Mouse (Mus musculus) adrenal gland, postnatal 10 days (tissue): ENCODE results near the gene Rangrf. TPM values are rescaled to one million over a fixed set of nuclear protein-coding genes. Genes with fewer than 3 reads are reported as not detected.
"Not testable (repeated sequence)": the region's sequence is repeated elsewhere in the genome, so short reads cannot be mapped to it uniquely, and the experiment has no call there.

Source experiments
- DNase-seq: peaks from one replicate; pipeline ENCODE4 v3.0.0; 2021; ENCODE audit warnings: mixed read lengths
- microRNA-seq: library from miRNA; unstranded; fragments of <30 nt; microRNA quantifications from one replicate; pipeline ENCODE4 v1.2.0, GENCODE M21; 2021
- total RNA-seq, 2 experiments: library from RNA; stranded (reverse); gene quantifications; 2 replicates each; pipeline ENCODE4 v1.2.3; 2021

Rangrf gene
- total RNA-seq, 2 experiments from 2014 or later: 20.4 to 24.7 TPM

DNA sequence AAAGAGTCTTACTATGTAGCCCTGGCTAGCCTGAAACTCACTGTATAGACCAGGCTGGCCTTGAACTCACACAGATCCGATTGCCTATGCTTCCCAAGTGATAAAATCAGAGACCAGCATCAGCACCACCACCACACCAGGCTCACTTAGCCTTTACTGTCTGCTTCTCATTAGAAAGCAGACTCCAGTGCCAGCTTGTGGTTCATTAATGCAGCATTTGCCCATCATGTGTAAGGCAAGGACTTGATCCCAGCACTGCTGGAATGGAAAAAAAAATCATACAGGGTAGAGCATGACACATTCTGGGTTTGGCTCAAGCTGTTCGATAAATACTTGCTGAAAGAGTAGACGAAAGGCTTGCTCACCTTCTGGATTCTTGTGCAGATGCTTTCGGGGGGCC, 29.0 kb downstream of the Rangrf start:
- DNase-seq: no peak

DNA sequence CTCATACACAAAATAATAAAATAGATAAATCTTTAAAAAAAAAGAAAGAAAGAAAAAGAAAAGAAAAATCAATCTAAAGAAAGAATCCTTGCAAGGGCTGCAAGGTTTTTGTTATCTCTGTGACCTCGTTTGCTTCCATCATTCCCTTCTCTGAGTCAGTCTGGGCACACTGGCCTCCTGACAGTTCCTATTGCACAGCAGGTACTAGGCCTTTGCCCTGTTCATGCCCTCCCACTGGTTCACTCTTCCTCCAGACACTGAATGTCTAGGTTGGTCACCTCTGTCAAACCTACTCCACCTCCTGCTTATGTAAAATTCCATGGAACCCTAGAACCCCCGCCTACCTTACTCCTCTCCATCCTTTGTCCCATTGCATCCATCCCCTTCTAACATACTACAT, 29.7 kb downstream of the Rangrf start:
- DNase-seq: no peak

DNA sequence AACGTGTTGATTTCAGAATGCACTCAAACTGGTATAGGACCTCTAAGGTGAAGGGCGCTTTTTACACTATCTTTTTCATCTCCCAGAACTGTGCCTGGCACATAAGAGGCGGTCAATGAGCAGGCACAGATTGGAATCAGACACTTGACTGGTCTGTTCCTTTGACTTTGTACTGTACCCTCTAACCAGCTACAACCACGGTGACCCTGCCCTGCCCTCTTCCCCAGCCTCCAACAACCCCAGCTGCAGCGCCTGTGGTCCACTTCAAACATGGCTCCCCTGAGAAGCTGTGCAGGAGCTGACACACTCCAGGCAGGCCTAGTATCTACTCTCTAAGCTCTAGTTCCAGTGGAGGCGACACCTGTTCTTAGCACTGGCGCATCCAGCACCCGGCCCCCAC, 32.3 kb downstream of the Rangrf start:
- no peak for DNase-seq

DNA sequence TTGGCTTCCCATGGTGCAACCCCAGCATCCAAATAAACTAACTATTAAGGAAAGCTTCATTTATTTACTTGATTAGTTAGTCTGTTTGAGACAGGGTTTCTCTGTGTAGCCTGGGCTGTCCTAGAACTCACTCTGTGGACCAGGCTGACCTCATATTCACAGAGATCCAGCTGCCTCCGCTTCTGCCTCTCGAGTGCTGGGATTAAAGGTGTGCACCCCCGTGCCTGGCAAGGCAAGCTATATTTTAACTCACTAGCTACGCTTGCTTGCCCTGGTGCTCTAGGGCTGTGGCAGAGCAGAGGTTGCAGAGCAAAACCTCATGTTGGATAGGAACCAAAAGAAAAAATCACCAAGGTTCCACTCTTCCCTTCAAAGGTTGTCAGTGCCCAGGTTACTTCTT, 34.5 kb downstream of the Rangrf start:
- no peak for DNase-seq

DNA sequence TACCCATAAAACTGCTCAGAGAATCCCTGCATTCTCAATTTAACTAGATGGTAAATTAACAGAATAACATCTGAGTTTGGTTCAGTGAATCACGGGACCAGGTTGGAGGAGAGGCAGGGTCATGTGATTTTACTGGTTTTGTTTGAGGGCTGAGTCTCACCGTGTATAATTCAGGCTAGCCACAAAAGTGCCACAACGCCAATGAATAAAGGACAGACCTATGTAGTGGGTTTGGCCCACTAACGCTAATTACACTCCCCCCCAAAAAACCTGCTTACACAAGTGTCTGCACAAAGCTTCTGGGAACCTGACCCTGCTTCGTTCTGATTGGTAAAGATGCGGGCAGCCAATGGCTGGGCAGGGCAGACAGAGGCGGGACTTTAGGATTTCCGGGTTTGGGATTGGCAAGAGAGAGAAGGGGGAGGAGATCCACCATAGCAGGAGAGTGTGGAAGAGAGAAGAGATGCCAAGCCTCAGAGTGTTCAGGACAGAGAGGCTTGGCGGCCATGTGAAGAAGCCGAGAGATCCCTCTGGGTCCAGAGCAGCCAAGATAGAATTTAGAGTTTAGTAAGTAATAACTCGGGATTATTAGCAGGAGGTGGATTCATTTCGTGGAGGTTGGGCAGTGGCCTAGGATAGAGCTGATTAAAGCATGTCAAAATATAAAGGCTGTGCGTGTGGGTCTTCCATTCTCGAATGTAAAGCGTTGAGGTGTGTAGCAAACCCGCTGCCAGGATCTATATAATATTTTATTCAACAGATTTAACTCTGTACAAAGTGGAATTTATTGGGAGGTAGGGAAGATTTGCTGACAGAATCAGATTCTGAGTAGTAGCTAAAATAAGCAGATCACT, 35.3 kb downstream of the Rangrf start:
- peak; percentile 90 for DNase-seq

DNA sequence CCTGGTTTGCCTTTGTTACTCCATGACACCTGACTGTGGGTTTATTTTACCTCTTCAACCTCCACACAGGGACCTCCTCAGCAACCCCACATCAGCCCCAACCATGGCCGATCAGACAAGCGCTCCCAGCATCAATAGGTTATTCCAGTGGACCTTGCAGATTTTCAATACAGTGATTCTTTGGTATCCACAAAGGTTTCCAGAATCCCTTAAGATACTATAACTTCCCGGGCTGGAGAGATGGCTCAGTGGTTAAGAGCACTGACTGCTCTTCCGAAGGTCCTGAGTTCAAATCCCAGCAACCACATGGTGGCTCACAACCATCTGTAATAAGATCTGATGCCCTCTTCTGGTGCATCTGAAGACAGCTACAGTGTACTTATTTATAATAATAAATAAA, 38.0 kb downstream of the Rangrf start:
- DNase-seq: not testable (repeated sequence)

DNA sequence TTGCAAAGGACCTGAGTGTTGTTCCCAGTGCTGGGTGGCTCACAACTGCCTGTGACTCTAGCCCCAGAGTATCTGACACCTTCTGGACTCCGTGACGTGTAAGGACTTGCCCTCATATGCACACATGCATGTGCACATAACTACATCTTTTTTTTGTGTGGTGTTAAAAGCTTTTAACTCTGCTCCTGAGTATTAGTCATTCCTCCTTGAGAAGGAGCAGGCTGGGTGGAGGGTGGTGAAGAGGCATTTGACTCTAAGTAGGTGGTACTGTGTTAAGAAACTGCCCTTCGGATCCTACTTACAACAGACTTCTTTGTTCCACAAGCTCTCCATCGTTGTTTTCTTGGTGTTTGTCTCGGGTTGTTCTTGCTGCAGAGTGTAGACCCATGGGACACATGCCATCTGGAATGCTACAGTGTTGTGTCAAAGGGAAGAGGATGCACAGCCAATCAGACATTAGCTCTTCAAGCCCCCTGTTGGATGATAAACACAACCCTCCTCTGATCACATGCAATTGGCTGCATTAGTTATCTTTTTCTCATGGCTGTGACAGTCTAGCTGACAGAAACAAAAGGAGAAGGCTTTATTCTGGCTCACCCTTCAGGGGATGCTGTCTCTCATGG, 41.0 kb downstream of the Rangrf start:
- DNase-seq: no peak

DNA sequence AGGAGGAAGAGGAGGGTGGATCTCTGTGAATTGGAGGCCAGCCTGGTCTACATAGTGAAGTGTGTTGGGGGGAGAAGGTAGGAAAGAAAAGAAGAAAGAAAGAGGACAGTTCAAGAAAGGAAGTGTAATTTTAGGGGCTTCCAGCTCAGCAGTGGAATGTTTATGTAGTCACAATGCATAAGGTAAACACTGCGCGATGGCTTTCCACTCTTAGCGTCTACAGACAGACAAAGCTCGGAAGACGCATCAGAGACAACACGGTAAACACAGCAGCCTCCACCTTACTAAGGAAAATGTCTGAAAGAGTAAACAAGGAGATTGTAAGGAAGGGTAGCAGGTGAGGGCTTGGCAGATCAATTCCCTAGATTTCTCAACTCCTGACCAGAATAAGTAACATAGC, 45.0 kb downstream of the Rangrf start:
- DNase-seq: no peak

DNA sequence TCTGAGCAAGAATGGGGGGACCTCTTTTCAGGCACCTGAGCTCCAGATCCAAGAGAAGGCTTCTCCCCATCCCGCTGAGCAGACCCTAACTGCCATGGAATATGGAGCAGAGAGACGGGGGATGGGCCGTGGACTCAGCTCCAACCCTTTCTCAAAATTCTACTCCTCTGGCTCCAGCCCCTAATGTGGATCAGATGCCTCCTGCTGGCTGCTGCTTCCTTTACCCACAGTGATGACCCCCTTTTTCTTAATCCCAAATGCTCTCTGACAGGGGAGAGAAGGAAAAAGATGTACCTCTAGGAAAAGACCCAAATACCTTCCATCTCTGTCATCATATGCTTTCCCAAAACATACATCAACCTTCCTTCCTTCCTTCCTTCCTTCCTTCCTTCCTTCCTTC, 48.0 kb downstream of the Rangrf start, which contains the start of gene Odf4:
Gene Odf4 (minus strand): TSS at position 101 of the 400 bp plus-strand sequence.
- no peak for DNase-seq

DNA sequence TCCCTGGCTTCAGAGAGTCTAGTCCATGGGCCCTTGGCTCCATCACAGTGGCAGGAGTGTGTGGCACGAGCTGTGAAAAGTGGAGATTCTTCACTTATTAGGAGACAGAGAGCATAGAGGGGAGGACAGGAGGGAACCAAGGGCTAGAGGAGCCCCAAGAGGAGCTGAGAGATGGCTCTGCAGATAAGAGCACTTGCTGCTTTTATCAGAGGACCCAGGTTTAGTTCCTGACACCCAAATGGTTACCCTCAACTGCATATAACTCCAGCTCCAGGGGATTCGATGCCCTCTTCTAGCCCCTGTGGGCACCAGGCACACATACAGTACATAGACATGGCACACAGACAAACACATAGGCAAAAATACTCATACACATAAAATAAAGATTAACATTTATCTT, 50.2 kb downstream of the Rangrf start:
- no peak for DNase-seq

DNA sequence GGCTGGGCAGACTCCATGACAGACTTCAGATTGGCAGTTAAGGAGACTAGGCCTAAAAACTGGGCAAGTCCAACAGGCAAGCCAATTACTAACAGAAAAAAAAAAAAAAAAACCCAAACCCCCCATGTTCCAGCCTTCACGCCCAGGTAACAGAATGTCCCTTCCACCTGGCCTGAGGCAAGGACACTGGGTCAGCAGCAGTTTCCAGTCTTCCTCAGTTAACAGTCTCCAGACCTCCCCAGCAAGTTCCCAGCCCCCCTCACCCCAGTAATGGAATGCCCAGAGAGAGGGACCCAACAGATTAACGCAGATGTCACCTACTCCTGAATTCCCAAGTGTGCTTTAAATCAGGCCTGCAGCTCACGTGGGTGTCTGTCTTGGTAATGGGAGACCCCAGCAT, 51.8 kb downstream of the Rangrf start:
- DNase-seq: no peak

Small RNAs within 50 kb of the gene (microRNA-seq; reads per million reads assigned to microRNA genes)
- gene Mir3062: not detected

Other genes starting within 250 kb of the Rangrf start
- 10 to 100 TPM; 57.2 to 72.8 TPM for gene Ndel1, start 103.3 kb downstream of the Rangrf start, total RNA-seq
- gene Rnf222, start 86.6 kb downstream of the Rangrf start, total RNA-seq: under 1 TPM; 0.09 to 0.12 TPM
- 1,000 to 10,000 TPM; 1,288 to 1,295 TPM for gene Rpl26, start 73.6 kb downstream of the Rangrf start, total RNA-seq
- under 1 TPM; 0.27 to 0.60 TPM for gene Odf4, start 48.1 kb downstream of the Rangrf start, total RNA-seq
- 10 to 100 TPM; 25.4 to 35.9 TPM for gene Arhgef15, start 17.7 kb downstream of the Rangrf start, total RNA-seq
- gene Slc25a35, start 7.1 kb downstream of the Rangrf start, total RNA-seq: 10 to 100 TPM; 28.5 to 32.9 TPM
- gene Pfas, start 33.3 kb upstream of the Rangrf start, total RNA-seq: 10 to 100 TPM; 23.8 to 32.9 TPM
- gene Ctc1, start 40.7 kb upstream of the Rangrf start, total RNA-seq: 10 to 100 TPM; 25.3 to 30.0 TPM
- gene Aurkb, start 70.5 kb upstream of the Rangrf start, total RNA-seq: 10 to 100 TPM; 16.2 to 22.5 TPM
- 10 to 100 TPM; 19.1 to 22.1 TPM for gene Borcs6, start 84.5 kb upstream of the Rangrf start, total RNA-seq
- 10 to 100 TPM; 13.2 to 13.8 TPM for gene Tmem107, start 95.6 kb upstream of the Rangrf start, total RNA-seq
- 100 to 1,000 TPM; 104 to 143 TPM for gene Vamp2, start 113.3 kb upstream of the Rangrf start, total RNA-seq
- 100 to 1,000 TPM in 1 of 2 experiments, 10 to 100 TPM in 1; 63.1 to 157 TPM for gene Per1, start 120.0 kb upstream of the Rangrf start, total RNA-seq
- under 1 TPM; 0.18 to 0.36 TPM for gene Hes7, start 145.2 kb upstream of the Rangrf start, total RNA-seq
- under 1 TPM; 0.48 to 0.66 TPM for gene 9130213A22Rik, start 147.4 kb upstream of the Rangrf start, total RNA-seq
- under 1 TPM; 0.60 to 0.76 TPM for gene Aloxe3, start 150.7 kb upstream of the Rangrf start, total RNA-seq
- gene Alox12b, start 181.8 kb upstream of the Rangrf start, total RNA-seq: not detected
- not detected for gene Alox8, start 222.7 kb upstream of the Rangrf start, total RNA-seq